Mouse (Mus musculus) C2C12 (cell line): Measurements from ENCODE around the gene Agap1. TPM values are rescaled to one million over a fixed set of nuclear protein-coding genes. Genes with fewer than 3 reads are reported as not detected.

Experiments
- H3K27me3 ChIP-seq: one replicate; pipeline ENCODE4 v1.6.1; 2011; ENCODE audit not compliant: control insufficient read depth, insufficient read depth, insufficient read length
- H3K36me3 ChIP-seq: one replicate; pipeline ENCODE4 v1.6.1; 2011; ENCODE audit not compliant: control insufficient read depth, insufficient read depth
- H3K4me3 ChIP-seq: one replicate; pipeline ENCODE4 v1.5.1; 2011; ENCODE audit warnings: mild to moderate bottlenecking, control low read depth; ENCODE audit not compliant: poor library complexity, insufficient read depth, severe bottlenecking
- H3K79me2 ChIP-seq: one replicate; pipeline ENCODE4 v1.6.1; 2011; ENCODE audit not compliant: control insufficient read depth, insufficient read depth
- H3K79me3 ChIP-seq: one replicate; pipeline ENCODE4 v1.6.1; 2011; ENCODE audit warnings: low read depth, control low read depth
- H3ac ChIP-seq: one replicate; pipeline ENCODE3; 2011; ENCODE audit warnings: low read depth; ENCODE audit not compliant: control insufficient read depth, insufficient read length
- CEBPB ChIP-seq: IDR thresholded peaks from one replicate; pipeline ENCODE4 v1.6.1; 2011; ENCODE audit warnings: low read depth, mild to moderate bottlenecking, control low read depth, moderate library complexity
- CTCF ChIP-seq: IDR thresholded peaks from one replicate; pipeline ENCODE4 v1.5.1; 2011; ENCODE audit not compliant: control insufficient read depth, insufficient read depth, insufficient read length
- FOSL1 ChIP-seq: IDR thresholded peaks from one replicate; pipeline ENCODE4 v1.8.0; 2011; ENCODE audit warnings: mild to moderate bottlenecking, low read length; ENCODE audit not compliant: poor library complexity, insufficient read depth, severe bottlenecking
- MAX ChIP-seq: IDR thresholded peaks from one replicate; pipeline ENCODE4 v1.6.1; 2011; ENCODE audit warnings: mild to moderate bottlenecking, control low read depth
- MYOD1 ChIP-seq: IDR thresholded peaks from one replicate; pipeline ENCODE4 v1.6.1; 2011; ENCODE audit warnings: low read depth; ENCODE audit not compliant: control insufficient read depth, insufficient read length
- MYOG ChIP-seq: IDR thresholded peaks from one replicate; pipeline ENCODE4 v1.6.1; 2011; ENCODE audit not compliant: control insufficient read depth, insufficient read length; ENCODE audit errors: extremely low read depth
- USF1 ChIP-seq: IDR thresholded peaks from one replicate; pipeline ENCODE4 v1.6.1; 2011; ENCODE audit warnings: low read depth, mild to moderate bottlenecking, control low read depth, moderate library complexity
- polyA plus RNA-seq: library from polyadenylated mRNA; unstranded; fragments of >200 nt; fragmentation: generic; extraction: Trizol; gene quantifications from one replicate; pipeline ENCODE4 v1.2.1, GENCODE M21; 2012; ENCODE audit warnings: missing spikeins

Agap1 gene
- polyA plus RNA-seq, 1 experiment: 14.0 TPM

DNA sequence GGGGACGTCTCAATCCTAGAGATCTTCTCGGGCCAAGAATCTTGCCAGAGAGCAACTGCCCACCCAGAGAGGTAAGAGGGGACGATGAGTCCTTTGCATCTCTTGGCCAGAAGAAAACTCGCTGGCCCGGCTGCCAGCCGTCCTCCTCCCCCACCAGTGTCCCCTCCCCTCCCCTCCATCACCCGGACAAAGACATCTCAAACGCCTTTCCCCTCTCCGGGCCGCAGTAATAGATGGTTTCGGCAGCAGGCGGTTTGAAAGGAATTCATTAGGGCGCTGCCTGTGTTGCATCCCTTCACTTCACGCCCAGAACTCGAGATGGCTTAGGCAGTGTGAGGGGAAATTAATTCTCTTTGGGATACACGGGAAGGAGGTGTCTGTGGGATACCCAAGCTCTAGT lies 478.0 kb downstream of the Agap1 start:
- Histone ChIP-seq H3K79me2 (no peaks in the 10 kb centered on the region), H3K36me3 (no peaks in the 10 kb centered on the region), H3ac (no peak overlapping the region), H3K27me3 (peaks cover 68% of the 10 kb centered on the region), H3K4me3 (no peak overlapping the region), H3K79me3 (no peaks in the 10 kb centered on the region)
- TF ChIP-seq USF1: no peak
- TF ChIP-seq MAX: no peak
- no peak for TF ChIP-seq MYOD1
- no peak for TF ChIP-seq MYOG
- no peak for TF ChIP-seq FOSL1
- TF ChIP-seq CEBPB: no peak
- no peak for TF ChIP-seq CTCF

DNA sequence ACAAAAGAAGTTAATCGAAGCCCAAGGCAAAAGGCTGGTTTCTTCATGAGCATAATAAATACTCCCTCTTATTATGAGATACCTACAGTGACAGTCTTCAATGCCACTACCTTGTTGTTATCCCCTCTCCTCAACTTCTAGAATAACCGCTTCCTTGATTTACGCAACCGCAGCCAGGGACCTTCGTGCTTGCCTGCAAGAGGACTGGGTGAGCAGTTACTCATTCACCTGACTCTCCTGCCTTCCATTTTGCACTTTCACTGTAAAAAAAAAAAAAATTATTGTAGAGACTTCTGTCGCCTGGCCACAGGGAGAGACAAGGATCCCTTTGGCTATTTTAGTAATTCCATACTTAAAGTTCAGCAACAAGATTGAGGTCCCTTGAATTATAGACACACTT lies 478.4 kb downstream of the Agap1 start:
- Histone ChIP-seq H3ac (no peak overlapping the region), H3K27me3 (peaks cover 67% of the 10 kb centered on the region), H3K79me2 (no peaks in the 10 kb centered on the region), H3K36me3 (no peaks in the 10 kb centered on the region), H3K4me3 (no peak overlapping the region), H3K79me3 (no peaks in the 10 kb centered on the region)
- TF ChIP-seq FOSL1 (no peak), MAX (no peak), CEBPB (no peak), CTCF (no peak), MYOD1 (no peak), MYOG (no peak), USF1 (no peak)

DNA sequence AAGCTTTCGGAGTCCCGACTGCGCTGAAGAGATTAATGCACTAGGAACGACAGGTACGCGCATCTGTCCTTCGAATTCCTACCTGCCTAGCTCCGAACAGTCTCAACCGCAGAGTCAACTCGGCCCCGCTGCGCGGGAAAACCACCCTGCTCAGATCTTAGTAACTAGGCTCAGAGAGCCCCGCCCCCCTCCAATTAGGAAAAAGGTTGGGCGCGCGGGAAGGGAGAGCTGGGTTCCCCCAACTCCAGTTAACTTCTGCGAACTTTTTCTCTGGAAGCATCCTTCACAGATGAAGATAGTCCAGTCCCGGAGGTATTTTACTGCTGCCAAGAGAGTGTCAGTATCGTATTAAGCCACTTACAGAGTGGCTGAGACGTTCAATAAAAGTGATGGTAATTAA lies 479.2 kb downstream of the Agap1 start:
- Histone ChIP-seq H3K27me3 (peaks cover 62% of the 10 kb centered on the region), H3ac (no peak overlapping the region), H3K4me3 (no peak overlapping the region), H3K36me3 (no peaks in the 10 kb centered on the region), H3K79me2 (no peaks in the 10 kb centered on the region), H3K79me3 (no peaks in the 10 kb centered on the region)
- no peak for TF ChIP-seq MYOD1
- no peak for TF ChIP-seq MAX
- TF ChIP-seq FOSL1: no peak
- no peak for TF ChIP-seq CTCF
- TF ChIP-seq USF1: no peak
- TF ChIP-seq CEBPB: no peak
- TF ChIP-seq MYOG: no peak

DNA sequence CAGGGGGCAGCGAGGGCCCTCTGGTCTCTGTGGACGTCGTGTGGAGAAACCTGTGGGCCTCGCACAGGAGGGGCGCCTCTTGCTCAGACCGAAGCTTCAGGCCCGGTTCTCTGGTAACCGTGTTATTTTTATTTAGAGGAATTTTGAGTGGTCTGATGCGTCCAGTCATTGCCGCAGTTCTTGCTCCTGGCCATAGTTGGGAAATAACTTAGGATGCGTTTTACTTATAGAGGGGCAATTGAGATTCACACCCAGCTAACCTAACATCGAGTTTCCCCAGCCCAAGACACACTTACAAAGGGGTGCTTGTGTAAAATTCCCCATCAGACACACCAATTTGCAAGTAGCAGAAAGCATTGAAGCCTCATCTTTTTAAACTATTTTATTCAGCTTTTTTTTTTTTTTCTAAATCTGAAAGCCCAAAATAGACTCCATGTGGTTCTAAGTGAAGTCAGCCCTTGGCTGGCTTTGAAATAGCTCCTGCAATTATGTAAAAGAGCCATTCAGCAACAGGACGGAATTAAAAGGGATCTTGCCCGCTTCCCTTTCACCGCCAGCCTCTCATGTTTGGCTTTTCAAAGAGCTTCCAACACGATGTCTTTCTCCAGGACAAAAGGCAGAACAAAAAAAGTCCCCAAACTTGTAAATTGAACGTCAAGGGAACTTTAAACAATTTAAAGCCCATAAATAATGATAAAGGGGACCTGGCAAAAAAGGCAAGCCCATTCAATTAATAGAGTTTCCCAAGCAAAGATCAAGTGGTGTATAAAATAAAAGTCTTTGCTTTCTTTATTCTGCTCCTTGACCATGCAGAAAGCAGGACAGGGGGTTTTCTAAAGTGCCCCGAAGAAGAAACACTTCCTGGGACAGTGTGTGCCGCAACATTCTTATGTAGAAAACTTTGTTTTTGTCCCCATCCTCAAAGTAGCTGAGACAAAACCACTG lies 480.0 kb downstream of the Agap1 start:
- H3K79me3 ChIP-seq: no peaks in the 10 kb centered on the region
- peaks cover 54% of the 10 kb centered on the region for H3K27me3 ChIP-seq
- no peaks in the 10 kb centered on the region for H3K79me2 ChIP-seq
- H3K4me3 ChIP-seq: no peak overlapping the region
- H3ac ChIP-seq: no peak overlapping the region
- no peaks in the 10 kb centered on the region for H3K36me3 ChIP-seq
- TF ChIP-seq FOSL1: no peak
- no peak for TF ChIP-seq CEBPB
- no peak for TF ChIP-seq MAX
- no peak for TF ChIP-seq USF1
- no peak for TF ChIP-seq MYOD1
- no peak for TF ChIP-seq MYOG
- no peak for TF ChIP-seq CTCF

DNA sequence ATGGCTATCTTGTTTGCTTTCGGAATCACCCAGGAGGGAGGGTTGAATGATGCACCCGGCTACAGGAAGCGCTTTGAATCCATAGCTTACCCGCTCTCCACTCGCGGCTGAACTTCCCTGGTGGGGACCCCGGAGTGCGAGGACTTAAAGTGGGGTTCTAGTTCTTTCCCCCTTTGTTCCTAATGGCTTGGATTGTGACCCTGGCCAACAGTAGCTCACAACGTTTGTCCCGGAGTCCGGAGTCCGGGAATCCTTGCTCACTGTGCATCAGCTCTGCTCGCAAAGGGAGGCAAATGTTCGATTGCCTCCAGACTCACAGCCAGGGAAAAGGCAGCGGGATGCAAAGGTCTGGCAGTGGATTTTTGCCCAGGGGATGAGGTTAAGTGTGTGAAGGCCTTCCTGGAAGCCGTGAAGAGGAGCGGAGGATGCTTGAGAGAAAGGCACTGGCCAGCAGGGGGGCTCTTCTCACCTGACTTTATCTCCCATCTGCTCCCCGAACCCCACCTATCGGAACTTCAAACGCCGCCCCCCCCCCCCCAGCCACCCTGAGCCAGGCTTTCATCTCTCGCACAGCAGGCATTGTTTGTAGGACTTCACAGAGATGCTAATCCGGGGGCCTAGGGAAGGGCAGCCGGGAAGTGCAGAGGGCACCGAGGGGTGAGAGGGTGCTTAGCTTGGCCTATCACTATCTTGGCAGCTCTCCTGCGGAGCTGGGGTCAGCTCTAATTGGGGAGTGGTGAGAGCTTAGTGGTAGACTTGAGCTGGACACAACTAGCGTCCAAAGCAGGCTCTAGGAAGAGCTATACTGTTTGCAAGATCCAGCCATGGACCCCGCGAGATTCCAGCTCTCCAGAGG lies 481.1 kb downstream of the Agap1 start:
- Histone ChIP-seq H3ac (no peak overlapping the region), H3K79me3 (no peaks in the 10 kb centered on the region), H3K4me3 (no peak overlapping the region), H3K36me3 (no peaks in the 10 kb centered on the region), H3K79me2 (no peaks in the 10 kb centered on the region), H3K27me3 (peaks cover 43% of the 10 kb centered on the region)
- TF ChIP-seq CTCF: no peak
- TF ChIP-seq CEBPB: no peak
- no peak for TF ChIP-seq MYOG
